Mouse (Mus musculus): ENCODE measurements around the gene Mrps26.
"Not testable (repeated sequence)": the region's sequence is repeated elsewhere in the genome, so short reads cannot be mapped to it uniquely, and the experiment has no call there.

The Mrps26 gene

GRCm38 (mm10) chr2:130575873-130576272 lies 12.3 kb downstream of the Mrps26 start, which contains the start of gene Oxt:
Gene Oxt (plus strand): TSS chr2:130576173.
- DNase-seq (ENCODE audit: low spot score in 2 of 2), result no peak

DNA sequence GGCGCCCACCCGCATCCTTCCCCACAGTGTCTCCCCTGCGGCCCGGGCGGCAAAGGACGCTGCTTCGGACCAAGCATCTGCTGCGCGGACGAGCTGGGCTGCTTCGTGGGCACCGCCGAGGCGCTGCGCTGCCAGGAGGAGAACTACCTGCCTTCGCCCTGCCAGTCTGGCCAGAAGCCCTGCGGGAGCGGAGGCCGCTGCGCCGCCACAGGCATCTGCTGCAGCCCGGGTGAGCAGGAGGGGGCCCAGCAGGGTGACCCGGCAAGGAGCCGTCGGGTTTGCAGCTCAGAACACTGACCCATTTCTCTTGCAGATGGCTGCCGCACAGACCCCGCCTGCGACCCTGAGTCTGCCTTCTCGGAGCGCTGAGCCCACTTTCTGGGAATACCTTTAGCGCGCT lies 13.0 kb downstream of the Mrps26 start:
- not testable (repeated sequence) for DNase-seq (ENCODE audit: low spot score in 2 of 2)

DNA sequence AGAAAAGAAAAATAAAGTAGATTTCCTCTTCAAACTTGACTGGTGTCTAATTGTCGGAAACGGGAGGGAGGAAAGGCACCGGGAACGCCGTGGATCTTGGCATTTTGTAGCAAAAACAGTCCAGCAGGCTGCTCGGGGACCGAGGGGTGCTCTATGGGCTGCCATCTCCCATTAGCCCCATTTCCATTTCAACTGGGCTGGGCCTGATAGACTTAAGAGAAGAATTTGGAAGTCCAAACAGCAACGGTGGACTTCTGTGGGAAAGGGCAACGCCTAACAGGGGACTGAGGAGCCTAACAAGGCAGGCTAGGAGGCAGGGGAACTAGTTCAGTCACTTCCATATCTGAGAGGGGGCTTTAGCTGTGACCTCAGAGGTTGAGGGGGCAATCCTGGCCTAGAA lies 13.5 kb downstream of the Mrps26 start:
- DNase-seq (ENCODE audit: low spot score in 2 of 2), result no peak

DNA sequence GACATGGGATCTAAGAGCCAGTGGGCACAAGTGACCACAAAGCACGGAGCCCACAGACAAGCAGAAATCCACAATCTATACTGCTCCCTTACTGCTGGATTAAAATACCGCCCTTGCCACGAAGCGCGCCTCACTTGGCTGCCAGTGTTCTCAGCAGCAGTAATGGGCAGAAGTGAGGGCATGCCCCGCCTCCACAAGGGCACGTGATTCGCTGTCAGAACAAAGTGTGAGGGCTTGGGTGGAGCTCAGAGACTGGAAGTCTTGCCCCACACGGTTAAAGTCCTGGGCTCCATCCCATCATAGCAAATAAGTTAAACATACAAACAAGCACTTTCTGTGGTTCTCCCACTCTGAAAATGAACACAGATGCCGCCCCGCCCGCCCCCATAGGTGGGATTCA lies 14.1 kb downstream of the Mrps26 start:
- no peak for DNase-seq (ENCODE audit: low spot score in 2 of 2)

DNA sequence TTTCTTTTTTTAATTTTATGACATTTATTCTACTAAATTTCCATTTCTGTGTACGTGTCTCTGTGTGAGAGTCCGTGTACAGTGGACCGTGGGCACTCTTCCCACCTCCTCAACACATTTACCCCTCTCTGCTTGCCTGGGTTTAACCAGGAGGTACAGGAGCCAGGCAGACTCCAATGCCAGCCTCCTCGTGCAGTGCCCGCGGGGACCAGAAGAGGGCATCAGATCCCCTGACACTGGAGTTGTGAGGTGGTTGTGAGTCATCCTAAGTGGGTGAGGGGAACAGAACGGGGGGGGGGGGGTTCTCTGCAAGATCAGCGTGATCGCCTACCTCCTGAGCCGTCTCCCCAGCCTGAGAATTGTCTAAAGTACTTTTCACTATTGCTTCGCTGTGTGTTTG lies 14.6 kb downstream of the Mrps26 start:
- peak in 1 of 2 experiments; percentile 45 for DNase-seq (ENCODE audit: low spot score in 2 of 2)

GRCm38 (mm10) chr2:130579791-130580190 lies 16.2 kb downstream of the Mrps26 start:
- no peak for DNase-seq (ENCODE audit: low spot score in 2 of 2)

DNA sequence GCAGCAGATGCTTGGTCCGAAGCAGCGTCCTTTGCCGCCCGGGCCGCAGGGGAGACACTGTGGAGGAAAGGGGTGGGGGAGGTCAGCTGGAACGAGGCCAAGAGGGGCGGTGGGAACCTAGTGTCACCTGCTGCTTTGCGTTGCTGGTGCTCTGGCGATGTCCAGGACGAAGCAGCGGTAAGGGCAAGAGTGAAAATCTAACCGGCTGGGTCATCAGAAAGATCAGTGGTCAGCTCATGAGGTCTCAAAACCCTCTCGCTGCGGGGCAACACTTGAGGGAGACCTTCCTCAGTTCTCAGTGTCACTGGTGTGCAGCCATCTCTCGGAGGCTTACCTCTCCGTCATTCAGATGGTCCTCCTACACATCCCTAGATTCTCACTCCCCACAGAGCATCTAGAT lies 17.7 kb downstream of the Mrps26 start:
- DNase-seq (ENCODE audit: low spot score in 2 of 2), result no peak

DNA sequence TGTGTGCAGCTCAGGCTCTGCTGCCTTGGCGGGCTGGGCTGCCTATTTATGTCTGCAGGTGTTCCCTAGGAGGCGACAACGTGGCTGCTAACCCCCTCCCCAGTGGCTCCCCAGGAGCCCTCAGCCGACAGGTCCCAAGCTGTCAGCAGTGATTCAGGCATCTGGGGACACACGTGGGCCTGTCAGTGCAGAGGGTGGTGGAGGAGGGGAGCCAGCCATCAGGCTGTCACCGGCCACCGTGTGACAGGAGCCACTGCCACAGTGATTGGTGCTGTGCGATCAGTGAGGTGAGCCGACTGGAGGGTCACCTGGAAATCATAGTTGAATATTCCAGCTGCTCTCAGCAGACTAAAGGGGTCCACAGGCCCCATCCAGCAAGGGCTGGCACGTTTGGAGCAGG lies 19.0 kb downstream of the Mrps26 start, which contains the start of gene Avp:
TSS of gene Avp (minus strand) at position 3 of the 400 bp plus-strand sequence.
- no peak for DNase-seq (ENCODE audit: low spot score in 2 of 2)

DNA sequence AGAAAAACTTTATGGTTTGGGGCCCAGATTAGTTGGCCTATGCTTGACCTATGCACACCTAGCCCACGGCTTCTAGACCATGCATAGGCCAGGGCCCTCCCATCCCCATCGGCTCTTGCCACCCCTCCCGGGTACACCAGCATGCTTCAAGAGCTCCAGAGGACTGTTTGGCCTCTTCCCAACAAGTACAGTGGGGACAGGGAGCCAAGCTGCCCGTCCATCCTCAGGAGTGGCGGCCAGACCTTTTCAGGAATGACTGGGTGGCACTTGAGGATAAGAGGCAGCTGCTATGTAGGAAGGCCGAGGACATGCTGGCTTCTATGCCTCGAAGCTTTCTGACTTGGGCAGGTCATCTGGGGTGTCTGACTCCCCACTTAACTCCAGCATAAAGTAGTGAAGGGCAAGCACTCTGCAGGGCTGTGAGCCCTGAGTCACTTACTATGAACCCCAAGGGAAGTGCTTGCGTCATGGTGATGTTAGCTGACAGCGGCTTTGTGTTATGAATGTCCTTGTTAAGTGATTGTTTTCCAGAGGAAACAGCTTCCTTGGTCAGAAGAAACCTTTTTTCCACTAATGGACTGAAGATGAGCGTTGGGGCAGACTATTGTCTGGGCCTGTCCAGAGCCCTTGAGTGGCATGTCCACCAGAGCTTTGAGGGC lies 20.5 kb downstream of the Mrps26 start:
- DNase-seq (ENCODE audit: low spot score in 2 of 2), result no peak

- no peak for DNase-seq (ENCODE audit: low spot score in 2 of 2)
Observed at GRCm38 (mm10) chr2:130586016-130586415, 22.5 kb downstream of the Mrps26 start.

DNA sequence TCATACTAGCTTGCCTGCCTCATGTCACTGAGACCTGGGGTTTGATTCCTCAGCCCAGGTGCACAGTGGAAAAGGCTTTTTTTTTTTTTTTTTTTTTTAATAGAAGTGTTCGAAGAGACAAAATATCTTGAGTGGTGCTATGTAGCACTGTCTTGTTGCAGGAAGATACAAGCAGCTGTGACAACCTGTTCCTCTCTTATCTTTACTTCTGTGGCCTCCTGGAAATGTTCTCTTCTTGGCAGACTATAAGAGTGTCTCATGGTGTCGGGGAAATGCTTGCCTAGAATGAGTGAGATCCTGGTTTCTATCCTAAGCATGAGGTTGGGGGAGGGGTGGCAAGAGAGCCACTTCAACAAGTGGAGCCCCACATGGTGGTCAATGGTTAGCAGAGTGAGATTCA lies 24.8 kb downstream of the Mrps26 start:
- DNase-seq (ENCODE audit: low spot score in 2 of 2), result no peak

GRCm38 (mm10) chr2:130589157-130589556 lies 25.6 kb downstream of the Mrps26 start:
- DNase-seq (ENCODE audit: low spot score in 2 of 2), result no peak

DNA sequence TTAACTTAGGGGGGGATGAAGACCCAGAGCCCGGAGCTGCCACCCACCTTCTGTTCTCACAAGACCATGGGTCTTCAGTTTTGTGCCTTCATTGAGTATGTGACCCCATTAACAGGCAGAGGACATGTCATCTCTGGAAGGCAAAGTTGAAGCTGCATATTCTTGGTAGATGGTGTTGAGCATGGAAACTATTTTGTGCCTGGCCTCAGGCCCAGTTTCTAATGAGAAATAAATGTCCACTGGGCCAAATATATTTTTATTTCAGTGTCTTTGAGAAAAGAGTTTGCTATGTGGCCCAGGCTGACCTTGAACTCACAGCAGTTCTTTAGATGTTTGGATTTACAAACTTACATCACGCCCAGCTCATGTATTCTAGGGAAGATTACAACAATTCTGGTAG lies 26.2 kb downstream of the Mrps26 start:
- DNase-seq (ENCODE audit: low spot score in 2 of 2), result no peak

DNA sequence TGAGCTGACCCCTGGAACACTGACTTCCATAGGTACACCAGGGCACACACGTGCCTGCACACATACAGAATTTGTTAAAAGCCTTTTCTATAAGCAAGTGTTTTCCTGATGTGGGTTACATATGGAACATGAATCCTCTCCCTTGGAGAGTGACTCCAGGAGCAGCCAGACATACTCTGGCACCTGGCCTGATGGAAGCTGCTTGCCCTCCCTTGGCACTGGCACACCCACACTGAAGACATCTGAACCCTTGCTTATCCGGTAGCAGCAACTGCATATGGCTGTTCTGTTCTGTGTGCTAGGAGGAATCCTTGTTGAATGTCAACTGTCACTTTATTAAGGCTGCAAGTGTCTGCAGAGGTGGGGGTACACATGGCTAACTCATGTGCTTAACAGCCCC lies 27.5 kb downstream of the Mrps26 start:
- no peak for DNase-seq (ENCODE audit: low spot score in 2 of 2)

DNA sequence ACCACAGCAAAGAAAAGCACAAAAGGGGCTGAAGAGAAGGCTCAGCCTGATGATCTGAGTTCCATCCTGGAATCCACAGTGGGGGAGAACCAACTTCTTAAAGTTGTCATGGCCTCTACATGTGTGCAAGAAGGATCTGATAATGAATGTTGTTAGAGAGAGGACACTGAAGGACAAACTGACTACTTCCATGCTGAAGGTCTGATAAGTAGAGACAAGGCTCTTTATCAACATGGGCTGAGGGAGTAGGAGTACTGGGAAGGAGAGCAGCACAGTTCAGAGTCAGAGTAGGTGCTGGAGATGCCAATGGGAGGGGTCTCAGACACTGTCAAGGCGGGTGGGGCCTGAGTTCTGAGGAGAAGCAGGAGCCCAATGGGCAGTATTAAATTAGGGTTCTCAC lies 32.1 kb downstream of the Mrps26 start:
- DNase-seq (ENCODE audit: low spot score in 2 of 2), result no peak

DNA sequence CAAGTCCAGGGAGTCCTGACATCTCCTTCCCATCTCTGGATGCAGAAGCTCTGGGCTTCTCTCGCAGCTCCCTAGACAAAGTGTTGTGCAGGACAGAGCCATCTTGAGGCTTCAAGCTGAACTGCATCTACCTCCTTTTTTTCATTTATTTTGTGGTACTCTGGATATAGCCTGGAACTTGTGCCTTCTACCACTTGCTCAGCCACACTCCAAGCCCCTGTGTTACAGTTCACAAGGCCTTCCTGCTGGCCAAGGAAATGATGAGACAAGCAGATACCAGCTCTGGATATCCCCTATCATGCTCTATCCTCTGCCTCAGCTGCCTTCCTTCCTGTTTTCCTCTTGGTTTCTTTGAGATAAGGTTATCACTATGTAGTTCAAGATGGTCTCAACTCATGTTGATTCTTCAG lies 34.1 kb downstream of the Mrps26 start:
- no peak for DNase-seq (ENCODE audit: low spot score in 2 of 2)

GRCm38 (mm10) chr2:130598399-130598798 lies 34.9 kb downstream of the Mrps26 start:
- no peak for DNase-seq (ENCODE audit: low spot score in 2 of 2)

GRCm38 (mm10) chr2:130602195-130602594 lies 38.7 kb downstream of the Mrps26 start:
- no peak for DNase-seq (ENCODE audit: low spot score in 2 of 2)

- no peak for DNase-seq (ENCODE audit: low spot score in 2 of 2)
Observed at GRCm38 (mm10) chr2:130613091-130613490, 49.5 kb downstream of the Mrps26 start.

Data from frontal cortex, postnatal 10 days (tissue).